Mouse (Mus musculus) R1 (cell line): ENCODE measurements at regions not wholly inside any gene's neighbourhood (a gene's known extent, or its start where the extent isn't known, plus 50 kb on each side); places are given as distances from the start of the nearest gene placed in this dataset.

Source experiments
- DNase-seq: peaks from one replicate; pipeline ENCODE4 v3.0.0-alpha.2; 2018; ENCODE audit warnings: low read depth, low spot score

GRCm38 (mm10) chr1:128675538-128675937 is 83.4 kb upstream of the Cxcr4 start:
- DNase-seq: no peak

GRCm38 (mm10) chr1:128672306-128672705 is 80.2 kb upstream of the Cxcr4 start:
- no peak for DNase-seq

- no peak for DNase-seq
Measured at GRCm38 (mm10) chr1:128671495-128671894, 79.4 kb upstream of the Cxcr4 start.

GRCm38 (mm10) chr1:128671016-128671415 is 78.9 kb upstream of the Cxcr4 start:
- no peak for DNase-seq

DNA sequence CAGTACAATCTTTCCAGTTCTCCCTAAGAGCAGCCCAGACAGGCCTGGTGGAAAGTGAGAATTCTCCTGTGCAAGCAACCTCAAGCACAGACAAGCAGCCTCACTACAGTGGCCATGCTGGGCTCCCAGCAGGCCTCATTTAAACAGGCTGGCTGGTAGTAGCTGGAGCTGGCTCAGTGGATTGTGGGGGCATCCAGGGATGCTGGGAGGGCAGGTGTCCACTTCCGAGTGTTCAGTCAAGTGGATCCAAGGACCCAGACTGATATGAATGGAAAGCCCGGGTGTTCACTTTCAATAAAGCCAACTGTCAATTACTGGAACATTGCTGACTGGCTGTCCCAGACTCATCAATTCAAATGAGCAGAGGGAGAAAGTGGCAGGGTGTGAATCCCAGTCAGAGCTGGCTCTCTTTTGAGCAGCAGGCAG is 77.2 kb upstream of the Cxcr4 start:
- no peak for DNase-seq

DNA sequence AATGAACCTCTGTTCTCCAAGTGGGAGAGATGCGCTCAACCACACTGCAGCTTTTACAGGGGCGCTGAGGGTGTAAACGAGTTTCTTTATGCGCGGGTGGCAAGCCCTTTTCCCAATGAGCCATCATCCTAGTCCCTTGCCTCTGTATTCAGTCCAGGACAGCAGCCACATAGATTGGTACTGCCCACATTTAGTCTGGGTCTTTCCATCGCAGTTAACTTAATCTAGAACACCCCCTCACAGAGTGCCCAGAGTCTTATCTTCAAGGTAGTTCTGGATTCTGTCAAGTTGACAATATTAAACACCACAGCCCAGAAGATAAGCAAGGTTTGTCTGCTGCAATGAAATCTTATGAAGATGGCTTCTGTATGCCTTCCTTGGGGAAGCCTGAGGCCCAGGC is 76.6 kb upstream of the Cxcr4 start:
- DNase-seq: no peak

- DNase-seq: no peak
Measured at GRCm38 (mm10) chr1:128667121-128667762, 75.1 kb upstream of the Cxcr4 start.

- DNase-seq: no peak
Measured at GRCm38 (mm10) chr1:128663207-128663606, 71.1 kb upstream of the Cxcr4 start.

- no peak for DNase-seq
Measured at GRCm38 (mm10) chr1:128659857-128660256, 67.8 kb upstream of the Cxcr4 start.

DNA sequence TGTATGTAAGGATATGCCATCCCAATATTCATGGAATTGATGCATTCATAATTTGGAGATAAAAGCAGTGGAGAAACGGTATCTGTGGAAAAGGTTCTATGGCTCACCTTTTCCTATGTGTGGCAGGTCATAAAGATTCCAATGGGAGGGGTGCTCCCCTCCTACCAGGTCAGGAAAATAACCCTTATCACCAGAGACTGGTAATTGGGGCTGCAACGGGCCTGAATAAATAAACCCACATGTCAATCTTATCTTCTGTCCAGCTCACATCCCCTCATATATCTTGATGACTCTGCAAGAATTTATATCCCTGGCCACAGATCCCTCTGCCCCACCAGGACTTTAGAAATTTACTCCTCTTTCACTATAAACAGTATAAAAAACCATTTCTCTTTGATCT is 66.7 kb upstream of the Cxcr4 start:
- no peak for DNase-seq

GRCm38 (mm10) chr1:128654099-128654862 is 62.2 kb upstream of the Cxcr4 start:
- DNase-seq: peak; percentile 22

- DNase-seq: no peak
Measured at GRCm38 (mm10) chr1:128650596-128650995, 58.5 kb upstream of the Cxcr4 start.

- no peak for DNase-seq
Measured at GRCm38 (mm10) chr1:128649490-128650178, 57.5 kb upstream of the Cxcr4 start.

- no peak for DNase-seq
Measured at GRCm38 (mm10) chr1:128643316-128643776, 51.3 kb upstream of the Cxcr4 start.

DNA sequence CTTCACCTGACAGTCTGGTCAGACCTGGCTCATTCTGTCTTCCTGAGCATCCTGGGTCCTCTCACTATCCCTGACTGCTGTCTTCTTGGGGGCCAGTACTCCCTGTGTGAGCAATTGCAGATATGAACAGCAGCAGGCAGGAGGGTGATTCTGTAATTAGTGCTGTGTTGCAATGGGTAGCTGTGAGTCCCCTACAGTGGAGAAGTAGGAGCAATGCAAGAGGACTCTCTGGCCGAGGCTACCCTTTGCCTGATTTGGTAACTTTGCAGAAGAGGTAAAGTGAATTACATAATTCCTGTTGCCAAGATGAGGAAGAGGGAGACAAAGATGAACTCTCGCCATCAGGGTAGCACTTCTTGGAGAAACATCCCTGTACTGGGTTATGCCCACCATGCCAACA is 50.1 kb upstream of the Cxcr4 start:
- DNase-seq: no peak
